Mouse (Mus musculus) kidney, embryonic 16.5 days (tissue): ENCODE data around the gene Gm266. TPM values are rescaled to one million over a fixed set of nuclear protein-coding genes. Genes with fewer than 3 reads are reported as not detected.

ENCODE experiments used
- polyA plus RNA-seq: library from polyadenylated mRNA; unstranded; fragments of >200 nt; fragmentation: Nextera tagmentation; extraction: Ambion mirVana; gene quantifications from 2 replicates; pipeline ENCODE4 v1.2.1, GENCODE M21; 2015

Gene Gm266
- polyA plus RNA-seq, 1 experiment from 2014 or later = 84.8 TPM

Other genes starting within 250 kb of the Gm266 start
- gene Amn, start 214.7 kb downstream of the Gm266 start, polyA plus RNA-seq = 70.7 and 87.7 TPM in 2 replicates
- 40.6 and 45.2 TPM in 2 replicates for gene Cdc42bpb, start 108.1 kb downstream of the Gm266 start, polyA plus RNA-seq
- gene Lbhd2, start 79.0 kb downstream of the Gm266 start, polyA plus RNA-seq = 4.6 and 5.5 TPM in 2 replicates
- 19.4 and 19.9 TPM in 2 replicates for gene Exoc3l4, start 68.8 kb downstream of the Gm266 start, polyA plus RNA-seq
- 21.7 and 24.3 TPM in 2 replicates for gene Tnfaip2, start 43.4 kb downstream of the Gm266 start, polyA plus RNA-seq
- 481 and 498 TPM in 2 replicates for gene Eif5, start 52.2 kb upstream of the Gm266 start, polyA plus RNA-seq
- 31.5 and 32.2 TPM in 2 replicates for gene Mark3, start 88.7 kb upstream of the Gm266 start, polyA plus RNA-seq
- 134 and 188 TPM in 2 replicates for gene Ckb, start 186.5 kb upstream of the Gm266 start, polyA plus RNA-seq
- 11.6 and 12.2 TPM in 2 replicates for gene Trmt61a, start 192.3 kb upstream of the Gm266 start, polyA plus RNA-seq
- gene Bag5, start 227.4 kb upstream of the Gm266 start, polyA plus RNA-seq = 52.0 and 59.5 TPM in 2 replicates
- 54.8 TPM in 2 replicates for gene Apopt1, start 227.4 kb upstream of the Gm266 start, polyA plus RNA-seq